In the genomic region with DNA sequence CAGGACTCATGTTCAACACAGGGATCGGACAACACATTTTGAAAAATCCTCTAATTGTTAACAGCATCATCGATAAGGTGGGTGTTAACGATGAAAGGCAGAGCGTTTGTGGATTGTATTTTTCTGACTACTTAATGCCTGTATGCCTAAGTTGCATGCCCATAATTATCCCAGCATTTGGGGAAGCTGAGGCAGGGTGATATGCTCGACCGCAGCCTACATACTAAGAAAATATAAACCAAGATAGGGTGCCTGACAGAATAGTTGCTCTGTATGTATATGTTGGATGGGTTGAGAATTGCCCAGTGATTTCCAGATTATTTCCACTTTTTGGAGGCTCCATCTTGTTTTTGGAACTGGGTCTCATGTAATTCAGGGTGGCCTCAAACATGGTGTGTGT, we compare ENCODE assay signal across 8 mouse cellular contexts. TPM values are rescaled to one million over a fixed set of nuclear protein-coding genes. Genes with fewer than 3 reads are reported as not detected.
A peak's percentile ranks its signal among the peaks of the same experiment; 100 is the strongest.
DNase-seq lines count a peak whose midpoint lies in the region; ATAC-seq and TF ChIP-seq lines count a peak whose summit lies in the region.

No protein-coding gene starts in this region.

- intact Hi-C loops in gastrocnemius, adult 2 months (cut with DNase I), result loop anchor here (2.0 kb wide), 2 partner anchors 73 to 153 kb away; no protein-coding TSS in a partner anchor

- H3K4me2 ChIP-seq in liver, embryonic 13.5 days, result peak overlapping the region; percentile 85

- peak overlapping the region; percentile 96 for H3K9ac ChIP-seq in liver, embryonic 13.5 days

- peak overlapping the region; percentile 91 for H3K4me3 ChIP-seq in gastrocnemius, adult 2 months
- H3K4me3 ChIP-seq in thymus, adult 2 months (ENCODE audit: control insufficient read depth, insufficient read depth, low read length), result peak overlapping the region; percentile 95
- peak overlapping the region; percentile 99 for H3K4me3 ChIP-seq in liver, embryonic 13.5 days (replicated peaks)

- H3K9me3 ChIP-seq in liver, embryonic 13.5 days (replicated peaks), result no peaks in the 10 kb centered on the region

- H3K4me1 ChIP-seq in thymus, adult 2 months (replicated peaks; ENCODE audit: control insufficient read depth, insufficient read depth, low read length), result 0 out of 2 replicates have a peak, but pooled peaks cover 2% of the 10 kb centered on the region
- H3K4me1 ChIP-seq in liver, embryonic 13.5 days (replicated peaks), result peaks cover 22% of the 10 kb centered on the region

- no peak for TF ChIP-seq CTCF in gastrocnemius, adult 2 months (IDR thresholded peaks at IDR 0.05)
- no peak for TF ChIP-seq CTCF in thymus, adult 2 months (IDR thresholded peaks at IDR 0.05; ENCODE audit: borderline replicate concordance, control insufficient read depth, extremely low read depth, insufficient read depth, low read length, poor library complexity)

- ATAC-seq in liver, embryonic 13.5 days (ENCODE audit: low read depth), result no peak

- no peak for TF ChIP-seq POLR2A in thymus, adult 2 months (IDR thresholded peaks at IDR 0.05; ENCODE audit: control insufficient read depth, extremely low read depth, insufficient read depth, low read length, poor library complexity)

- peak overlapping the region; percentile 93 for H3K27ac ChIP-seq in gastrocnemius, adult 2 months
- no peak overlapping the region for H3K27ac ChIP-seq in thymus, adult 2 months (ENCODE audit: control insufficient read depth, insufficient read depth, low read length)
- peak overlapping the region; percentile 75; the same call in 1 of the 2 replicates for H3K27ac ChIP-seq in liver, embryonic 13.5 days

- peaks cover 10% of the 10 kb centered on the region for H3K36me3 ChIP-seq in thymus, adult 2 months (ENCODE audit: control insufficient read depth, insufficient read depth, low read length)
- H3K36me3 ChIP-seq in liver, embryonic 13.5 days, result peaks cover 32% of the 10 kb centered on the region

- 4% methylated on average over 6 of the region's 6 CpGs for WGBS in thymus, adult 2 months
- WGBS in liver, embryonic 13.5 days (ENCODE audit: insufficient replicate concordance), result 2% methylated on average over 6 of the region's 6 CpGs

- no peak for DNase-seq in gastrocnemius, adult 2 months
- DNase-seq in gastrocnemius, postnatal 25 days, result no peak
- DNase-seq in thymus, adult 2 months, result no peak
- no peak for DNase-seq in thymus, postnatal 4 days
- no peak for DNase-seq in liver, embryonic 13.5 days
- DNase-seq in frontal cortex, postnatal 14 days (ENCODE audit: low spot score in 2 of 2), result no peak
- no peak for DNase-seq in embryo, embryonic 10.5 days (ENCODE audit: low spot score)
- DNase-seq in urinary bladder, postnatal 36 days (ENCODE audit: low spot score in 2 of 2), result no peak

- H3K27me3 ChIP-seq in thymus, adult 2 months (ENCODE audit: control insufficient read depth, insufficient read depth, low read length), result no peaks in the 10 kb centered on the region
- peaks cover 2% of the 10 kb centered on the region; the same call in 1 of the 2 replicates for H3K27me3 ChIP-seq in liver, embryonic 13.5 days

RNA-seq across cellular contexts. Expression of gene Dimt1, which starts 0.7 kb away (rescaled TPM):
- 1 to 10 TPM; 6.3 to 6.9 TPM for total RNA-seq in gastrocnemius, adult 2 months (2021)
- 1 to 10 TPM; 4.3 to 6.6 TPM for total RNA-seq in gastrocnemius, postnatal 25 days (2021)
- polyA plus RNA-seq in thymus, adult 2 months (2012; rRNA removed), result 8.0 and 8.6 TPM in 2 replicates
- 23.9 and 27.7 TPM in 2 replicates for polyA plus RNA-seq in liver, embryonic 13.5 days (2015; fragmentation: Nextera tagmentation; extraction: Ambion mirVana)

RNA-seq across cellular contexts. Expression of gene Ipo11, which starts 10.8 kb away (rescaled TPM):
- 10 to 100 TPM; 13.8 to 17.2 TPM for total RNA-seq in gastrocnemius, adult 2 months (2021)
- 10 to 100 TPM; 16.5 TPM for total RNA-seq in gastrocnemius, postnatal 25 days (2021)
- 20.8 and 25.1 TPM in 2 replicates for polyA plus RNA-seq in thymus, adult 2 months (2012; rRNA removed)
- 40.7 and 46.7 TPM in 2 replicates for polyA plus RNA-seq in liver, embryonic 13.5 days (2015; fragmentation: Nextera tagmentation; extraction: Ambion mirVana)
